Mouse (Mus musculus): ENCODE data around the gene Slc35f3.
A peak's percentile ranks its signal among the peaks of the same experiment; 100 is the strongest.

Slc35f3 gene

DNA sequence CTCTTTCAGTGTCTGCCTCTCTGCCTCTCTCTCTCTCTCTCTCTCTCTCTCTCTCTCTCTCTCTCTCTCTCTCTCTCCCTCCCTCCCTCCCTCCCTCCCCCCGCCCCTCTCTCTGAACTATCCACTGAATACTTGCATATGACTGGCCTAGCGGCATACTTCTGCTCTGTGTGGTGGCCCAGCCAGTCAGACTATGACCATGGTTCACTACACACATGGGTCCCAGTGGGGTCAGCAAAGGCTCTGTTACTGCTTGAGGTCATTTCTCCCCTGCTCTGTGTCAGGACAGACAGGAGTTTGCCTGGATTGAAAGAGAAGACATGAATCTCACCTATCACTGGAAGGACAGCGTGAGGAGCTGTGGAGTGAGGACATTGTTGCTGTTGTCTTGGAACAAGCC, 40.5 kb downstream of the Slc35f3 start:
- no peak for DNase-seq (ENCODE audit: low read depth)

DNA sequence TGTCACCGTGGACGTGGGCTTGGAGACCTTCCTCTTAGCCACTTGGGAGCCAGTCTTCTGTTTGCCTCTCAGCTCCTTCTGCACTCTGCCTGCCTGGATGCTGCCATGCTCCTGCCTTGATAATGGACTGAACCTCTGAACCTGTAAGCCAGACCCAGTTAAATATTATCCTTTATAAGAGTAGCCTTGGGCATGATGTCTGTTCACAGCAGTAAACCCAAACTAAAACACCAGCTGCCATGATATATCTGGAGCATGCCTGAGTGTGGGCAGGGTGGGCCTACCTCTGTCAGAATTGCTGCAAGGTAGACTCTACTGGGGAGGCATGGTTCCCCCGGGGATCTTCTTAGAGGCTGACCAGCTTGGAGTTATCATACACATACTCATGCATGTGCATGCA, 41.0 kb downstream of the Slc35f3 start:
- DNase-seq (ENCODE audit: low read depth) = no peak

DNA sequence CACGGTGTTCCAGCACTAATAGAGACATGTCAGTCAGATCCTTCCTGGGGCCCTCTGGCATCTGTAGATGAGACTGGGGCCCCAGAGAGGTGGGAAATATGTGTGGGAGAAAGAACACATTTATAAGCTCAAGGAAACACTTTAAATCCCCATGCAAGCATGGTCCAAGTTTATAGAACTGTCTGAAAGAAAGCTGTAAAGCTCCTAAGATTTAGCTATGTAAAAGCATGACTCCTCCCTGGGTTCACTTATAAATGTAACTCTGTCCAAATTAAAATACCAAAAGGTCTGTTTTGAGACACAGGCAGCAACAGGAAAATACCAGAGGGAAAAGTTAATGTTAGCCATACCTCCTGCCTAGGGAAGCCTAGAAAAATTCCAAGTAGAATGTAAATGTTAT, 42.8 kb downstream of the Slc35f3 start:
- DNase-seq (ENCODE audit: low read depth) = no peak

DNA sequence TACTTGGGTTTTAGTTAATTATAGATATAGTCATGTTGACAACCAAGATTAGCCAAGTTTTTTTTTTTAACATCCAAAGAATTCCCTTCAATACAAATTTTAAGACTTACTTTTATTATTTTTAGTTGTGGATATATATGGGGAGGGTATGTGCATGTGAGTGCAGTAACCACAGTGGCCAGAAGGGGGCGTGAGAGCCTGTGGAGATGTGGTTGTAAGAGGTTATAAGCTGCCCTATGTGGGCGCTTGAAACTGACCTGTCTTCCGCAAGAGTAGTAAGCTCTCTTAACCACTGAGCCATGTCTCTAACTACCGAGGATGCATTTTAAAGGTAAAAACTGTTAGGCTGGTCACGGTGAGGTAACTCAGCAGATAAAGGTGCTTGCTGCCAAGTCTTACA, 45.1 kb downstream of the Slc35f3 start:
- no peak for DNase-seq (ENCODE audit: low read depth)

DNA sequence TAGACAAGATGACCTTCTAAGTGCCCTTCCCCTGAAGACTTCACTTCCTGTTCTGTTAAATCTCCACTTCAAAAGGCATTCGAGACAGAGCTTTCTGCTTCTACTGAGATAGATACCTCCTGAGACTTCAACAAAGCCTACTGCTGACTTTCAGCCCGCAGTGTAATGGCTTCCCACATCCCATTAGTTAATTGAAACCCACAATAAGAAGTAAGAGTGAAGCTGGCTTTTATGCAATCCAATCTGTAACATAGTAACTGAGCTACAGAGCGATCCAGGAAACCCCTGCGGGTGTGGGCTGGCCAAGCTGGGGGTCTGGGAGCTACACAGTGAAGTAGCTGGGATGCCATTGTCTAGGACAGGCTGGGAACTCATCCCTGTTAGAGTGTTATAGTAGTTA, 46.7 kb downstream of the Slc35f3 start:
- no peak for DNase-seq (ENCODE audit: low read depth)

DNA sequence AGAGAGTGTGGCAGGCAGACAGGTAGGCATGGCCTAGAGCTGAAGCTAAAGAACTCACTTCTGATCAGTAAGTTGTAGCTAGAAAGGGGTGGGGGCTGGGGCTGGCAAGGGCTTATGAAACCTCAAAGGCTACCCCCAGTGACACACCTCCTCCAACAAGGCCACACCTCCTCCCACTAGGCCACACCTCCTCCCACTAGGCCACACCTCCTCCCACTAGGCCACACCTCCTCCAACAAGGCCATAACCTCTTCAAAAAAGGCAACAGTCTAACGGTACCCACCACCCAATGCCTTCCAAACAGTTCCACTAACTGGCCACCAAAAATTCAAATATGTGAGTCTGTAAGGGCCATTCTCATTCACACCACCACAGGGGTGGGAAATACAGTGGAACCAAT, 54.9 kb downstream of the Slc35f3 start:
- no peak for DNase-seq (ENCODE audit: low read depth)

DNA sequence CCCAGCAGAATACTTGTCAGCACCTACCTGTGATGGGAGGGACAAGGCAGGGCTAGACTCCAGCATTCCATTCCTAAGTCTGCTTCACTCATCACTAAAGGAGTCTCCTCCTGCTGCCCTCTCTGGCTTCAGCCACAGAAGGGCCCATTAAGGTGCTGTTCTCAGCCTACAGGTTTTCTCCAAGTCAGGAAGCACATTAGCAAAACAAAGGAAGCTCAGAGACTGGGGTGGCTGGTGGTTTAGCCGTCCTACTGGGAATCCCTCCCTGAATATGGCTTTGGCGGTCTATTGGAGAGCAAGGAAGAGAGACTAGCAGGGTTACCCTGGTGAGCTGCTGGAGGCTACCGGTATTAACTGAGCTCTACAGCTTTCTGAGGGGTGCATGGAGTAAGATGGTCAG, 59.6 kb downstream of the Slc35f3 start:
- DNase-seq (ENCODE audit: low read depth) = no peak

DNA sequence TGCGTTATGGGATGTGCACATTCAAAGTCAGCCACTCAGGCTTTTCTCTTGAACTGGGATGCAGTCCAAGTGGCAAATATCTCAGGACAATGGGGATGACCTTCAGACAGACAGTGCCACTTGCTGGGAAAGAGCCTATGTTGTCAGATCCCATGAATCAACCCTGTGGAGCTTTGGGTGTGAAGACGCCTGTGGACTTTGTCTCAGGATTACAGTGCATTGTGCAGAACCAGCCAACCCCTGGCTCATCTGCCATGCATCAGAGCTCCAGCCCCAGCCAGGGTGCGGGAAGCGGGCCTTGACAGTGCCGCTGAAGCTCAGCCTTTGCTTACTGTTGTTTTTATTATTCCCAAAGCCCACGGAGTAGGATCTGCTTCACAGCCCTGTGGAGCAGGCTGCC, 60.9 kb downstream of the Slc35f3 start:
- DNase-seq (ENCODE audit: low read depth) = no peak

DNA sequence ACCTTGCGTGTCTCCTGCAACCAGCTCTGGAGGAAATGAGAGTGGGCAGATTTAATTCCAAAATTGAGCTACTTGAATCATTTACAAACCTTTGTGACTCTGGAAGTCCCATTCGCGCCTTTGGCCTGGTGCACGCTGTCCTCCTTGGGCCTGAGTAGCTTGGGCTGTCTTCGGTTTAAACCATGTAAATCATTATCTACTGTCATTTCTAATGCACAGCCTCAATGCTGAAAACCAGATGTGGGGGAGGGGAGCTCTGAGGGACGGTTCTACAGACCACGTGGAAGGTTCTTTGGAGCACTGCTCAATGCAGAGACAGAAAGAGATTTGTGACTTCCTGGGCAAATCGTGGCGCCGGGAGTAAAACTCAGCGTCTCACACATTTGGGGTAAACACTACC, 61.7 kb downstream of the Slc35f3 start:
- no peak for DNase-seq (ENCODE audit: low read depth)

DNA sequence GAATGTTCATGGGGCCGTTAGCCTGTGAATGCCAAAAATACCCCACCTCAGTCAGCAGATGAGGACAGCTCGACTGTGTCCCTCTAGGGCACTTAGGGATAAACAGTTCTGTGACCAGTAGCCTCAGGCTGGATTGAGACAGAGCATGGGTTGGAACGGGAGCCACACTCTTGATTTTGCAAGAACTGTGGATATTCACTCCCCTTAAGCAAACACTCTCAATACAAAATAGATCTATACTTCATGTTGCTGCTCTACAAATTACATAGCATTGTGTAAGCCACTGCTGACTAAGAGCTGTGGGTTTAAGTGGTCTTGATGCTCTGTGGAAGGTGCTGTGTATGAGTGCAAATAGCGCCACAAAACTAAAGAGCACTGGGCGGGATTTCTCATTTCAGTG, 62.3 kb downstream of the Slc35f3 start:
- DNase-seq (ENCODE audit: low read depth) = no peak

DNA sequence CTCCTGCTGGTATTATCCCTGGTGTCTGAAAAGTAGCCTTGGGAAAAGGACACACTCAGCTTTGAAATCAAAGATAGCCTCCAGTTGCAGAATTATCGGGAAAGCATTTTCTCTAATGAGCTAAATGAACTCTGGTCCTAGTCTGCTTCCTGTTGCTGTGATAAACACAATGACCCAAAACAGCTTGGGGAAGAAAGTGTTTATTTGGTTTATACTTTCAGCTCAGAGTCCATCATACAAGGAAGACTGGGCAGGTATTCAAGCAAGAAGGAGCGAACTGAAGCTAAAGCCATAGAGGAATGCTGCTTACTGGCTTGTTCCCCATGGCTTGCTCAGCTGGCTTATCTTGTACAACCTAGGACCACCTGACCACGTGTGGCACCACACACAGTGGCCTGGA, 67.9 kb downstream of the Slc35f3 start:
- no peak for DNase-seq (ENCODE audit: low read depth)

DNA sequence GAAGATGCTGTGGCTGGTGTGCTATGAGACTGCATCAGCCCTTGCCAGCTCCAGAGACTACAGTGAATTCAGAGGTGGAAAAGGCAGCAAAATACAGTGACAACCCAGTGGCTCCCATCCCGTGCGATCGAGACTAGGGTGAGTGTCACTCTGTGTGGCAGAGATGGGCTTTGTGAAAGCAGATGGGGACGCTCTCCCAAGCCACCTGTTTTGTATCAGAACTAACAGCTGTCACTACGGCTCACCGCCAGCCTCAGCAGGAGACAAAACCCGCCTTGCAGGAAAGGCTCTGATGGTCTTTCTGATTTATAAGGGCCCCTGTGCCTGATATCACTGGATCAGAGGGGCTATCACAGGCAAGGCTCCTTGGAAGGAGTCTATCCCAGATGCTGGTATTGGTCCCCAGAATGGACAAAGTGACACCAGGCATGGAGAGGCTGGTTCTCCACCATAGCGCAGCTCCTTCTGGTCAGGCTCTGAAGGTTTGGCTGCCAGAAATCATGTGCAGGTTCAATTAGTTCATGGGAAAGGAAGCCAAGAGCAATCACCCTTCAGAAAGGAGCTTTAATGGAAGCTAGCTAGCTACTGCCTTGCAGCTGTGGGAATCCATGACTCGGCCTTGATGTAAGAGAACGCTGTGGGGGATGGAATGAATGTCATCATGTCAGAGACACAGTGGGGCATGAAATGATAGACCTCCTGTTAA, 70.1 kb downstream of the Slc35f3 start:
- no peak for DNase-seq (ENCODE audit: low read depth)

DNA sequence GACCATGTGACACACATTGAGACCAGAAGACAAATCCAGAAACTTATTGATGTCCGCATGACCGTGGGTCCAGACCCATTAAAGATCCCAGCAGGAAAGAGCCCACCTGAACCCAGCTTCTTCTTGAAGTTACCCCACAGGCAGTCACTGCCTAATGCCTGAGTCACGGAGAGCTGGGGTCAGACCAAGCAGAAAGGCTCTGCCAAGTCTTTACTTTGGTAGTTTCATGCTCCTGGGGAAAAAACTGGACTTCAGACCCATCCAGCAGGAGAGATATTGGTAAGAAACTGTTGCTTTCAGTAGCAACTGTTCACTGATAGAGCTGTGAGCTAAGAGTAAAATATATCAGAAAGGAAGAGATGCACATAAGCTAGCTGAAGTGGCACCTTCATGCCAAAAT, 73.5 kb downstream of the Slc35f3 start:
- no peak for DNase-seq (ENCODE audit: low read depth)

DNA sequence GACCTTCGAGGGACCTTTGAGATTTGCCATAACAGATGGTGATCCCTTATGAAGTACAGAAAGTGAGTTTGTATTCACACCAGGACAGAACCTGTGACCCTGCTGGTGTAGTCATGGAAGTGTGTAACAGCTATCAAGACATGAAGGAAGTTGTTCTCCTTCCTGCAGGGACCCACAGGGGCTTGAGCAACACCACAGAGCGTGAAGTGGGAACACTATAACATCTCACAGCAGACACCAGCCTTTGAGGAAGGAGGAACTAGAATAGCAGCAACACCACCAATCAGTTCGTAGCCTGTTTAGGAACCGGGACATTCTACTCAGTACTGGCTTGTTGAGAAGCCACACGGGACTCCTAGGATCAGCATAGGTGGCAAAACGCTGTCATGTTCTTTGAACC, 81.2 kb downstream of the Slc35f3 start:
- DNase-seq (ENCODE audit: low read depth) = no peak

DNA sequence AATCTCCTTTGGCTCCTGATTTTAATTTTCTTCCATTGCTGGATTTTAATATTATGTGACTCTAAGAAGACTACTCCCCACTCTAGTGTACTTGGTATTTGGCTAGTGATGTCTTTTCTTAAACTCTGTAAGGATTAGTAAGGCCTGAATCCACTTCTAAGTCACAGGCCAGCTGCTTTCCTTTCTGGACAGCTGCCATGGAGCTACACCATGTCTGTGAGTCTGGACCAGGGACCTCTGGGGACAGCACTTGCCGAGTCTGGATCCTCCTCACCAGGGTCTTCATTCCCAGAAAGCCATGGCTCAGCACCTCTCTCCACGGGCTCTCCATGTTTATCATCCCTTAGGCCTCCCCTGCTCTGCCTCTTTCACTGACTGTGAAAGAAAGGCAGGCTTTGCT, 81.8 kb downstream of the Slc35f3 start:
- DNase-seq (ENCODE audit: low read depth) = no peak

DNA sequence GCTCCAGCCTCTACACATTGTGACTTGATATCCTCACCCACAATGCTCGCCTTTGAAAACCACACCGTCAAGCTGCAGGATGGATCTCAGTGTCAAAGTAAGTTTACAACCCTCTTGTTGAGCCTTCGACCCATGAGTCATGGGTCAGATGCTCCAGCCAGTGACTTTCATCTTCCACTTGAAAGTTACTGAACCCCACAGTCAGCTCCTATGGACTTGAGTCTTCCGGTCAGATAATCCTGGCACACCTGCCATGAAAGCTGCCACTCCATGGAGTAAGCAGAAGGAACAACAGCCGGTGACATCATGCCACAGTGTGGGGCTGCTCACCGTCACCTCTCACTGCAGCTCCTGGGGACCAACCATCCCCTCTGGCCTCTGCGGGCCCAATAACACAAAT, 82.9 kb downstream of the Slc35f3 start:
- no peak for DNase-seq (ENCODE audit: low read depth)

DNA sequence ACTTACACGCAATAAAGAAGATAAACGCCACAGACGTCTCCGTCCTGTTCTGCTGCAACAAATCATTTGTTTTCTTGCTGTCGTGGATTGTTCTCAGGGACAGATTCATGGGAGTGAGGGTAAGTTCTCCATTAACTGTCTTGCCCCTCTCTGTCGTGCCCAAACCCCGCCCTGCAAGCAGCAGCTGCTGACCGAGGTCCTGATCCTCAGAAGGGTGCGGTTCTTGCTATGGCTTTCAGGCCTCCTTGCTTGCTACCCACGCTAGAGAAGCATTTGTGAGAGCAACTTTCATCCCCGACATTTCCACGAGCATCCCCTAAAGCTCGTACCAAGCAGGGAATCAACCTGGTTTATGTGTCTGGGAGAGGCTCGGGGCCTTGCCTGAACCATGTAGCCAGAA, 83.9 kb downstream of the Slc35f3 start:
- DNase-seq (ENCODE audit: low read depth) = no peak

DNA sequence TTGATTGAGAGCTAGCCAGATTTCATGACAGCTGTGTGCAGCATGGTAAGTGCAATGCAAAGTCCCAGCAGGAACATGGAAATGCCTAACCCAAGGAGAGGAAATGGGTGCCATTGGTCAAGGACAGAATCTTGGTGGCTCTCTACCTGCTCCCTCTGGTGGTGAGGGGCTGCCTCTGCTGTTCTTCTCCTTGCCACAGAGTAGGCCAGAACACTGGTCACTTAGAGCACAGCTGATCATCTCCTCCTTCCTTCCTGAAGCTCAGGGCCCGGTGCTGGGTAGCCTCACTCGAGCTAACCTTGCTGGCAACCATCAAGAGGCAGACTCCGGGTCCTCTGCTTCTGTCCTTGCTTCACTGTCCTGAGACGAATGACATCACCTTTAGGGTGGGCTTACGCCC, 84.4 kb downstream of the Slc35f3 start:
- peak; percentile 16 for DNase-seq (ENCODE audit: low read depth)

DNA sequence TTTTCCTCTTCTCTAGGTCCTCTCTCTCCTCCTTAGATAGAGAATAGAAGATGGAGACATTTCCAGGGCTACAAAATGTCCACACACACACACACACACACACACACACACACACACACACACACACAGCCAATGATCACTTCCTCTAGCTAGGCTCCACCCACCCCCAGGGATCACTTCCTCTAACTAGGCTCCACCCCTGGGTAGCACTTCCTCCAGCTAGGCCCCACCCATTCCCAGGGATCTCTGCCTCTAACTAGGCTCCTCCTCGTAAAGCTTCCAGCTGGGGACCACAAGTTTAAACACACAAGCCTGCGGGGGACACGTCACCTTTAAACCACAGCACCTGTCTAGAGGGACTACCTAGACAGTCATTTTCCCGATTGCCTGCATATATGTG, 89.2 kb downstream of the Slc35f3 start:
- peak; percentile 7 for DNase-seq (ENCODE audit: low read depth)

DNA sequence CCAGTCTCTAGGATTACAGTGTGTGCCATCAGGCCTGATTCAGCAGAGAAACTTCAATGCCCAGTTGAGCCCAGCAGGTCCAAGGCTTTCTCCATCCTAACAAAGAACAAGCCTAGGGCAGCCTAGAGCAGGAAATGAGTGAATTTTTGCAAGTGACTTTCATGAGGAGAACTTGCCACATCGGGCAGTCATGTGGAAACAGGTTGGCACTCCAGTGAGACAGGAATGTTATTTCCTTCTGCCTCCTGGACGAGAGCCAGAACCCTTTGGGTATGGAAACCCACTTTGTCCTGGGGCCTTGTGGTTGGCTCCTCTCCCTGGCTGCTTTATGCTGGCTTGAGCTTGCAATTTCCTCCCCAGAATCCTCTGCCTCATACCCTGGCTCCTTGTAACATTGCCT, 93.2 kb downstream of the Slc35f3 start:
- no peak for DNase-seq (ENCODE audit: low read depth)

DNA sequence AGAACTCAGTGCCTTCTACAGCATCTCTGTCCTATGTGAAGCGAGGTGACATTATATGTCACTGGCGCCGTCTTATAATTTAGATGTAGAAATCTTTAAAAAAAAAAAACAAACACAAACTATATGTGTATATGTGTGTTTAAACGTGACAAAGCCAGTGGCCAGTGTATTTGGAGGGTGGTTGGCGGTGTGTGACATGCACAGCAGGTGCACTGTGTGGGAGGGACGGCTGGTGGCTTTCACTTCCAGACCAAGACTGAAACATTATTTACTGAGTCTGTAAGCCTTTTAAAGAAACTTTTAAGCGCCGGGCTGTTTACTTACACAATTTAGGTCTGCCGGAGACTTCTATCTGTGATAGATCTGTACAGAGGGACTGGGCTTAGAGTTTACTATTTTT, 97.0 kb downstream of the Slc35f3 start:
- DNase-seq (ENCODE audit: low read depth) = no peak

DNA sequence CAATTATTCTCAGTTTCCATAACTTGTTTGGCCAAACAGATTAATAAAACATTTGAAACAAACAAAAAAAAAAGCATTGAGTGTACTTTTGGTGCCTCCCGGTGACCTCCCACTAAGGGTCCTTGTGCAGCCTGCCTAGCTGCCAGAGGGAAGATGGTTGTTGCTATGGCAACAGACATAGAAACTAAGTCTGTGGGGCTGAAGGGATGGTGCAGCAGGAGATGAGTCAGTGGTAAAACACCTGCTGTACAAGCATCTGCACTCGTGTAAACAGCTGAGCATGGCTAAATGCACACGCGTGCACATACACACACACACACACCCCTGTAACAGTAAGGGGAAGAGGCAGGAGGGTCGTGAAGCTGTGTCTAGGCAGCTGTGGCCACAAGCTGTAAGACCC, 97.6 kb downstream of the Slc35f3 start:
- no peak for DNase-seq (ENCODE audit: low read depth)

DNA sequence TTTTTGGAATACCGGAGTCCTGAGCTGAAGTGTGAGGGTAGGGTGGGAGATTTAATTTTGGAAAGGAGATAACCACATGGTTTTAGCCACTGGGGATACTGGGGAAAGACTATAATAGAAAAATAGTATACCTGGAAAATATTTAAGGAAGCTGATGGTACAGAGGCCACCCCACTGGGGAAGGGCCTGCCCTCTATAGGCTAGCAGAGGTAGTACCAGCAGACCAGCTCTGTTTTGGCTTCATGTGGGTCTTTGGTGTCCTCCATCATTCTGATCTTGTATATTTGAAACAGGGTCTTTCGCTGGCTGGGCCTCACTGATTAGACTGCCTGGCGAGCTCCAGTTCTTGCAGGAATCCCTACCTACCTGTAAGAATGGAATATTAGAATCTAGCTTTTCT, 100.0 kb downstream of the Slc35f3 start:
- no peak for DNase-seq (ENCODE audit: low read depth)

DNA sequence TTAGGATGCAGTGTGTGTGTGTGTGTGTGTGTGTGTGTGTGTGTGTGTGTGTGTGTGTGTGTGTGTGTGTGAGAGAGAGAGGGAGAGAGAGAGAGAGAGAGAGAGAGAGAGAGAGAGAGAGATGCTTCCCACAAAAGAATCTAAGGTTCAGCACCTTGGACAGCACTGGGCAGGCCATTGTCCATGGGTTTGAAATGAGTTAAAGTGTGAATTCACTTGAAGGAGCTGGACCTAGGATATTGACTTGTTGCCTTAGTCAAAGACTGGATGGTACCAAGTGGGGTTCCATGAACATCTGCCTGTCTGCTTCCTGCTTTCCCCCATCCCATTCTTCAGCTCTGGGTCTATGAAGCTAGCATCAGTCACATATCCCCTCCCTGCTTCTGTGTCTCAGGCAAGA, 106.2 kb downstream of the Slc35f3 start:
- peak; percentile 33 for DNase-seq (ENCODE audit: low read depth)

DNA sequence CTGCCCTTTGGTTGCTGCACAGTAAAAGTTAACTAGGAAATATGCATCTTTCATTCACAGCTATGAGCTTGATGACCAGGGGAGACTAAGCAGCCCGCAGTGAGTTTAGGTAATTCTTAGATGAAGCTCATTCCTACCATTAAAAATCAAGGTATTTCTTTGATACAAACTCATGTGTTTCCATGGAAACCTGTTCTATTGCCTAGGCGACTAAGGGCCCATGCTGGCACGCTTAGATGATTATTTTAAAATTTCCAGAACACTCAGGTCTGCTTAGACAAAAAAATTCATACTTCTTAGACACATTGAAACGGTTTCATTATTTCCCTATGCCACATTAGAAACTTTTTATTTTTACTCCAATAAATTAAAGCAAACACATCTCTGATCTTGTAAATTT, 106.7 kb downstream of the Slc35f3 start:
- DNase-seq (ENCODE audit: low read depth) = no peak
